Mouse (Mus musculus): Measurements from ENCODE around the gene Magi1.

The Magi1 gene

GRCm38 (mm10) chr6:93818494-93818893, 465.2 kb downstream of the Magi1 start:
- DNase-seq (ENCODE audit: low spot score): no peak

- no peak for DNase-seq (ENCODE audit: low spot score)
These were observed 478.2 kb downstream of the Magi1 start for GRCm38 (mm10) chr6:93805407-93805936.

GRCm38 (mm10) chr6:93802390-93802789, 481.3 kb downstream of the Magi1 start:
- DNase-seq (ENCODE audit: low spot score): no peak

- DNase-seq (ENCODE audit: low spot score): no peak
These were observed 483.3 kb downstream of the Magi1 start for GRCm38 (mm10) chr6:93800465-93800864.

- no peak for DNase-seq (ENCODE audit: low spot score)
These were observed 491.2 kb downstream of the Magi1 start for GRCm38 (mm10) chr6:93792309-93793215.

GRCm38 (mm10) chr6:93789721-93790120, 494.0 kb downstream of the Magi1 start:
- no peak for DNase-seq (ENCODE audit: low spot score)

GRCm38 (mm10) chr6:93787042-93787441, 496.7 kb downstream of the Magi1 start:
- DNase-seq (ENCODE audit: low spot score): no peak

- DNase-seq (ENCODE audit: low spot score): no peak
These were observed 497.5 kb downstream of the Magi1 start for GRCm38 (mm10) chr6:93786220-93786619.

- DNase-seq (ENCODE audit: low spot score): no peak
These were observed 512.6 kb downstream of the Magi1 start for GRCm38 (mm10) chr6:93771081-93771480.

- no peak for DNase-seq (ENCODE audit: low spot score)
These were observed 513.3 kb downstream of the Magi1 start for GRCm38 (mm10) chr6:93770283-93771025.

- DNase-seq (ENCODE audit: low spot score): no peak
These were observed 525.6 kb downstream of the Magi1 start for GRCm38 (mm10) chr6:93758114-93758513.

GRCm38 (mm10) chr6:93757353-93758087, 526.2 kb downstream of the Magi1 start:
- peak; percentile 78 for DNase-seq (ENCODE audit: low spot score)

GRCm38 (mm10) chr6:93743145-93743544, 540.6 kb downstream of the Magi1 start:
- DNase-seq (ENCODE audit: low spot score): no peak

- DNase-seq (ENCODE audit: low spot score): no peak
These were observed 543.9 kb downstream of the Magi1 start for GRCm38 (mm10) chr6:93739786-93740185.

- DNase-seq (ENCODE audit: low spot score): no peak
These were observed 546.6 kb downstream of the Magi1 start for GRCm38 (mm10) chr6:93737083-93737482.

- no peak for DNase-seq (ENCODE audit: low spot score)
These were observed 547.6 kb downstream of the Magi1 start for GRCm38 (mm10) chr6:93736071-93736470.

GRCm38 (mm10) chr6:93733800-93734199, 549.9 kb downstream of the Magi1 start:
- DNase-seq (ENCODE audit: low spot score): no peak

- no peak for DNase-seq (ENCODE audit: low spot score)
These were observed 554.0 kb downstream of the Magi1 start for GRCm38 (mm10) chr6:93729702-93730101.

- no peak for DNase-seq (ENCODE audit: low spot score)
These were observed 554.9 kb downstream of the Magi1 start for GRCm38 (mm10) chr6:93728791-93729190.

- DNase-seq (ENCODE audit: low spot score): no peak
These were observed 556.0 kb downstream of the Magi1 start for GRCm38 (mm10) chr6:93727630-93728178.

- DNase-seq (ENCODE audit: low spot score): peak; percentile 35
These were observed 556.8 kb downstream of the Magi1 start for GRCm38 (mm10) chr6:93726829-93727455.
